In genomic region chr5:107411326-107411725, GRCm38 (mm10) we compare ENCODE assay signal across 16 mouse cellular contexts. TPM values are rescaled to one million over a fixed set of nuclear protein-coding genes. Genes with fewer than 3 reads are reported as not detected.
DNase-seq lines count a peak whose midpoint lies in the region; ATAC-seq and TF ChIP-seq lines count a peak whose summit lies in the region.
"Had no signal": no experiment of that assay in that cellular context is flagged by ENCODE, and none has a peak within 500 bp of the region (broad histone marks: within the 10 kb centered on the region; RNA-seq: fewer than 3 reads in every experiment).

No protein-coding gene starts in this region.

- intact Hi-C loops in gastrocnemius, postnatal 36 days (cut with DNase I): no loop called here
- intact Hi-C loops in heart, adult 2 months (cut with DNase I): no loop called here

- H3K4me1 ChIP-seq in lung, adult 2 months (ENCODE audit: control insufficient read depth, insufficient read depth, low read length): no peaks in the 10 kb centered on the region
- H3K4me1 ChIP-seq in heart, adult 2 months (ENCODE audit: control insufficient read depth, insufficient read depth, low read length): no peaks in the 10 kb centered on the region
- H3K4me1 ChIP-seq in midbrain, embryonic 16.5 days (ENCODE audit: control insufficient read depth, insufficient read depth, low read length): no peaks in the 10 kb centered on the region
- H3K4me1 ChIP-seq: heart, embryonic 15.5 days; neural tube, embryonic 12.5 days had no signal

- H3K4me2 ChIP-seq in midbrain, embryonic 16.5 days (ENCODE audit: low read length): no peak overlapping the region
- H3K4me2 ChIP-seq: heart, embryonic 15.5 days; hindbrain, embryonic 14.5 days; neural tube, embryonic 12.5 days had no signal

- DNase-seq in gastrocnemius, adult 18-20 months (ENCODE audit: low spot score): peak; percentile 20
- no peak for DNase-seq in gastrocnemius, postnatal 36 days
- DNase-seq in lung, postnatal 10 days: peak; percentile 19
- no peak for DNase-seq in lung, adult 2 months
- peak; percentile 11 for DNase-seq in gastrocnemius, postnatal 10 days
- no peak for DNase-seq in heart, adult 2 months
- no peak for DNase-seq in B cell, adult 2 months
- DNase-seq: adrenal gland, adult 2 months; kidney, adult 9 months; retina, postnatal 1 day; thymus, adult 18-20 months had no signal

- no peak overlapping the region for H3K4me3 ChIP-seq in lung, adult 2 months (replicated peaks; ENCODE audit: extremely low read depth, low read depth, low read length)
- no peak overlapping the region for H3K4me3 ChIP-seq in heart, adult 2 months
- H3K4me3 ChIP-seq in midbrain, embryonic 16.5 days (ENCODE audit: low read depth, low read length): no peak overlapping the region
- H3K4me3 ChIP-seq: heart, embryonic 15.5 days; neural tube, embryonic 12.5 days had no signal

- no peak for TF ChIP-seq EP300 in heart, adult 2 months (IDR thresholded peaks at IDR 0.05; ENCODE audit: insufficient read depth, low read depth, low read length)

- H3K27me3 ChIP-seq in heart, adult 2 months (ENCODE audit: control insufficient read depth, insufficient read depth, low read length): no peaks in the 10 kb centered on the region
- H3K27me3 ChIP-seq in midbrain, embryonic 16.5 days (ENCODE audit: control insufficient read depth, insufficient read depth, low read depth, low read length): no peaks in the 10 kb centered on the region
- H3K27me3 ChIP-seq: heart, embryonic 15.5 days; neural tube, embryonic 12.5 days had no signal

- no peaks in the 10 kb centered on the region for H3K9me3 ChIP-seq in midbrain, embryonic 16.5 days (replicated peaks; ENCODE audit: control insufficient read depth, low read length, poor library complexity, severe bottlenecking)
- H3K9me3 ChIP-seq: heart, embryonic 15.5 days; neural tube, embryonic 12.5 days had no signal

- no peak overlapping the region for H3K27ac ChIP-seq in heart, adult 2 months
- H3K27ac ChIP-seq in midbrain, embryonic 16.5 days (ENCODE audit: low read length): no peak overlapping the region
- H3K27ac ChIP-seq: heart, embryonic 15.5 days; hindbrain, embryonic 14.5 days; neural tube, embryonic 12.5 days had no signal

- no peaks in the 10 kb centered on the region for H3K79me2 ChIP-seq in heart, adult 2 months (replicated peaks; ENCODE audit: control insufficient read depth, insufficient read depth, low read length)

- no peaks in the 10 kb centered on the region for H3K36me3 ChIP-seq in heart, adult 2 months (ENCODE audit: control insufficient read depth, insufficient read depth, low read length)
- no peaks in the 10 kb centered on the region for H3K36me3 ChIP-seq in midbrain, embryonic 16.5 days (ENCODE audit: control insufficient read depth, insufficient read depth, low read length)
- H3K36me3 ChIP-seq: heart, embryonic 15.5 days; neural tube, embryonic 12.5 days had no signal

- no peak for TF ChIP-seq CTCF in lung, adult 2 months (IDR thresholded peaks at IDR 0.05; ENCODE audit: insufficient read depth, low read length)
- TF ChIP-seq CTCF in heart, adult 2 months (IDR thresholded peaks at IDR 0.05): no peak

- no peak overlapping the region for H3K9ac ChIP-seq in heart, adult 2 months (ENCODE audit: low read depth, low read length)
- no peak overlapping the region for H3K9ac ChIP-seq in midbrain, embryonic 16.5 days (ENCODE audit: low read depth, low read length)
- H3K9ac ChIP-seq: heart, embryonic 15.5 days; hindbrain, embryonic 14.5 days; neural tube, embryonic 12.5 days had no signal

- no peak for ATAC-seq in midbrain, embryonic 16.5 days

- WGBS in lung, adult 2 months: 35% methylated on average over 4 of the region's 4 CpGs
- 54% methylated on average over 4 of the region's 4 CpGs for WGBS in heart, adult 2 months
- WGBS in midbrain, embryonic 16.5 days: 72% methylated on average over 4 of the region's 4 CpGs

- no peak for TF ChIP-seq POLR2A in lung, adult 2 months (IDR thresholded peaks at IDR 0.05; ENCODE audit: borderline replicate concordance, extremely low read depth, low read depth, low read length)
- TF ChIP-seq POLR2A in heart, adult 2 months (IDR thresholded peaks at IDR 0.05; ENCODE audit: insufficient read depth, low read depth, low read length): no peak

RNA-seq across cellular contexts. Expression of gene Ephx4, which starts 8.8 kb away (rescaled TPM):
- under 1 TPM; 0.24 to 0.89 TPM for total RNA-seq in gastrocnemius, adult 18-20 months (2021)
- 1 to 10 TPM in 1 of 2 experiments, under 1 TPM in 1; 0.47 to 1.1 TPM for total RNA-seq in gastrocnemius, postnatal 36 days (2021)
- 1.9 and 2.0 TPM in 2 replicates for polyA plus RNA-seq in lung, adult 2 months (2012; rRNA removed)
- 1 to 10 TPM; 3.1 to 3.5 TPM for total RNA-seq in gastrocnemius, postnatal 10 days (2021)
- under 1 TPM; 0.23 to 0.26 TPM for total RNA-seq in heart, adult 2 months (2021)
- 0.35 and 0.45 TPM in 2 replicates for polyA plus RNA-seq in heart, adult 2 months (2012; rRNA removed)
- polyA plus RNA-seq in midbrain, embryonic 16.5 days (2015; fragmentation: Nextera tagmentation; extraction: Ambion mirVana): 2.1 and 3.2 TPM in 2 replicates
- polyA plus RNA-seq: liver, embryonic 16.5 days had no signal

RNA-seq across cellular contexts. Expression of gene Lpcat2b, which starts 20.0 kb away (rescaled TPM):
- not detected for total RNA-seq in gastrocnemius, adult 18-20 months (2021)
- not detected for total RNA-seq in gastrocnemius, postnatal 36 days (2021)
- 0.03 and 0.14 TPM in 2 replicates for polyA plus RNA-seq in lung, adult 2 months (2012; rRNA removed)
- total RNA-seq in gastrocnemius, postnatal 10 days (2021): not detected
- total RNA-seq in heart, adult 2 months (2021): not detected
- polyA plus RNA-seq in heart, adult 2 months (2012; rRNA removed): 0.04 and 0.06 TPM in 2 replicates
- polyA plus RNA-seq in midbrain, embryonic 16.5 days (2015; fragmentation: Nextera tagmentation; extraction: Ambion mirVana): not detected in 2 replicates
- total RNA-seq: adrenal gland, adult 2 months had no signal
- polyA plus RNA-seq: adrenal gland, adult 2 months; heart, embryonic 15.5 days; hindbrain, embryonic 14.5 days; liver, embryonic 16.5 days; neural tube, embryonic 12.5 days had no signal

RNA-seq across cellular contexts. Expression of gene Btbd8, which starts 26.5 kb away (rescaled TPM):
- 1 to 10 TPM; 6.8 to 7.4 TPM for total RNA-seq in gastrocnemius, adult 18-20 months (2021)
- total RNA-seq in gastrocnemius, postnatal 36 days (2021): 1 to 10 TPM; 5.9 to 9.0 TPM
- 1.0 and 1.2 TPM in 2 replicates for polyA plus RNA-seq in lung, adult 2 months (2012; rRNA removed)
- total RNA-seq in gastrocnemius, postnatal 10 days (2021): 10 to 100 TPM; 17.5 to 20.0 TPM
- total RNA-seq in heart, adult 2 months (2021): 1 to 10 TPM; 5.1 to 5.6 TPM
- polyA plus RNA-seq in heart, adult 2 months (2012; rRNA removed): 0.90 and 1.2 TPM in 2 replicates
- 23.5 and 24.9 TPM in 2 replicates for polyA plus RNA-seq in midbrain, embryonic 16.5 days (2015; fragmentation: Nextera tagmentation; extraction: Ambion mirVana)

Comparison
In these comparisons a context has a peak if more than half of its experiments do, and no peak if none do; other contexts are left out.
1. DNase-seq: peak in gastrocnemius, adult 18-20 months (single experiment), lung, postnatal 10 days (single experiment) and gastrocnemius, postnatal 10 days (single experiment); none in gastrocnemius, postnatal 36 days (0 of 2), lung, adult 2 months (single experiment), heart, adult 2 months (0 of 2) and B cell, adult 2 months (0 of 2).